In the genomic region with DNA sequence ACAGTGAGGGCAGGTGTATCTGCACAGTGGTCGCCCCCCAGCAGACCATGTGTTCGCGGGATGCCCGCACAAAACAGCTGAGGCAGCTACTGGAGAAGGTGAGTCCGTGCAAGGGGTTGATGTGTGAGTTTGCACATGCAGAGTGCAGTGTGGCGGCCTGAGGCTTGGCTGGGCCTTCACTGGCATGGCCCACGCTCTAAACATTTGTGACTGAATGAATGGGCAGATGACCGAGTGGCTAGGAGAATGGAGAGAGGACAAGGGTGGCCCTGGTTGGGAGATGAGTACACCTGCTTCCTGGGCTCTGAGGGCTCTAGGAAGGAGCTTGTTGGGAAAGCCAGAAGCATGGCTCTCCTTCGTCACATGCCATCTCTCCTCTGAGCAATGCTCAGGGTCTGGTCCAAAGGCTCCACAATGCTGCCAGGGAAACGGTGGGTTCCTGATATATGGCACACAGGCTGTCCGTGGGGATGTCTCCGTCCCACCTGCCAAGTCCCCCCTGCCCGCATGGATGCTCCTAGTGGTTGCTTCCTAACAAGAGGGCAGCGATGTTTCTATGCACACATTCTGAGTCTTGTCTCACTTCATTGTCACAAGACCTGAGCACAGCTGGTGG, we compare ENCODE assay signal across 20 mouse cellular contexts. TPM values are rescaled to one million over a fixed set of nuclear protein-coding genes. Genes with fewer than 3 reads are reported as not detected.
DNase-seq lines count a peak whose midpoint lies in the region; ATAC-seq and TF ChIP-seq lines count a peak whose summit lies in the region.
"Had no signal": no experiment of that assay in that cellular context is flagged by ENCODE, and none has a peak within 500 bp of the region (broad histone marks: within the 10 kb centered on the region; RNA-seq: fewer than 3 reads in every experiment).

No protein-coding gene starts in this region.

- 0 out of 2 replicates have a peak overlapping the region, but pooled peaks have one; percentile 18 for H3K4me2 ChIP-seq in forebrain, postnatal 0 days (ENCODE audit: low read depth)
- H3K4me2 ChIP-seq in forebrain, embryonic 15.5 days (replicated peaks), result no peak overlapping the region
- H3K4me2 ChIP-seq in hindbrain, embryonic 13.5 days, result peak overlapping the region; percentile 96
- H3K4me2 ChIP-seq in midbrain, embryonic 16.5 days (ENCODE audit: low read length), result peak overlapping the region; percentile 97
- H3K4me2 ChIP-seq in heart, embryonic 12.5 days, result no peak overlapping the region
- H3K4me2 ChIP-seq: forebrain, embryonic 12.5 days; heart, embryonic 15.5 days; limb, embryonic 15.5 days had no signal

- TF ChIP-seq CTCF in forebrain, postnatal 0 days (IDR thresholded peaks at IDR 0.05; ENCODE audit: low read depth), result no peak

- WGBS in forebrain, postnatal 0 days, result 94% methylated on average over 14 of the region's 14 CpGs
- WGBS in forebrain, embryonic 15.5 days, result 86% methylated on average over 14 of the region's 14 CpGs
- 86% methylated on average over 14 of the region's 14 CpGs for WGBS in hindbrain, embryonic 13.5 days
- 93% methylated on average over 14 of the region's 14 CpGs for WGBS in midbrain, embryonic 16.5 days
- WGBS in heart, embryonic 12.5 days, result 85% methylated on average over 14 of the region's 14 CpGs

- H3K4me3 ChIP-seq in forebrain, postnatal 0 days (ENCODE audit: low read depth, low read length), result no peak overlapping the region
- H3K4me3 ChIP-seq in forebrain, embryonic 15.5 days, result no peak overlapping the region
- peak overlapping the region; percentile 73 for H3K4me3 ChIP-seq in hindbrain, embryonic 13.5 days
- H3K4me3 ChIP-seq in midbrain, embryonic 16.5 days (ENCODE audit: low read depth, low read length), result no peak overlapping the region
- no peak overlapping the region for H3K4me3 ChIP-seq in heart, embryonic 12.5 days
- H3K4me3 ChIP-seq: forebrain, embryonic 12.5 days; heart, adult 2 months; heart, embryonic 15.5 days; limb, embryonic 15.5 days had no signal

- no peak overlapping the region for H3K9ac ChIP-seq in forebrain, postnatal 0 days
- H3K9ac ChIP-seq in forebrain, embryonic 15.5 days (replicated peaks), result no peak overlapping the region
- H3K9ac ChIP-seq in hindbrain, embryonic 13.5 days, result peak overlapping the region; percentile 95
- peak overlapping the region; percentile 40 for H3K9ac ChIP-seq in midbrain, embryonic 16.5 days (ENCODE audit: low read depth, low read length)
- H3K9ac ChIP-seq in heart, embryonic 12.5 days, result no peak overlapping the region
- H3K9ac ChIP-seq: forebrain, embryonic 12.5 days; heart, embryonic 15.5 days; limb, embryonic 15.5 days had no signal

- no peak for DNase-seq in forebrain, postnatal 0 days
- peak; percentile 40 for DNase-seq in brain, adult 2 months (ENCODE audit: low read depth, low spot score)
- DNase-seq in gastrocnemius, postnatal 10 days, result no peak
- DNase-seq in adrenal gland, adult 2 months, result no peak
- DNase-seq: B cell, adult 2 months; gastrocnemius, postnatal 25 days; heart, adult 2 months; heart, postnatal 4 days; kidney, adult 11 months; layer of hippocampus, postnatal 36 days; retina, postnatal 1 day; right cerebral cortex, postnatal 4 days had no signal

- peaks cover 5% of the 10 kb centered on the region; the same call in 1 of the 2 replicates for H3K36me3 ChIP-seq in forebrain, postnatal 0 days (ENCODE audit: insufficient read depth)
- no peaks in the 10 kb centered on the region for H3K36me3 ChIP-seq in forebrain, embryonic 15.5 days
- peaks cover 20% of the 10 kb centered on the region for H3K36me3 ChIP-seq in hindbrain, embryonic 13.5 days
- no peaks in the 10 kb centered on the region; the same call in 1 of the 2 replicates for H3K36me3 ChIP-seq in midbrain, embryonic 16.5 days (ENCODE audit: control insufficient read depth, insufficient read depth, low read length)
- no peaks in the 10 kb centered on the region for H3K36me3 ChIP-seq in heart, embryonic 12.5 days
- H3K36me3 ChIP-seq: forebrain, embryonic 12.5 days; heart, embryonic 15.5 days had no signal

- no peaks in the 10 kb centered on the region for H3K27me3 ChIP-seq in forebrain, postnatal 0 days (ENCODE audit: insufficient read depth, low read length)
- H3K27me3 ChIP-seq in forebrain, embryonic 15.5 days, result no peaks in the 10 kb centered on the region
- H3K27me3 ChIP-seq in hindbrain, embryonic 13.5 days, result 0 out of 2 replicates have a peak, but pooled peaks cover 3% of the 10 kb centered on the region
- H3K27me3 ChIP-seq in midbrain, embryonic 16.5 days (ENCODE audit: control insufficient read depth, insufficient read depth, low read depth, low read length), result no peaks in the 10 kb centered on the region
- H3K27me3 ChIP-seq in heart, embryonic 12.5 days (replicated peaks), result peaks cover 76% of the 10 kb centered on the region

- ATAC-seq in forebrain, postnatal 0 days, result no peak
- ATAC-seq in forebrain, embryonic 15.5 days (replicated peaks), result no peak
- ATAC-seq in hindbrain, embryonic 13.5 days (ENCODE audit: low FRiP score), result no peak
- ATAC-seq in midbrain, embryonic 16.5 days, result no peak
- no peak for ATAC-seq in heart, embryonic 12.5 days (ENCODE audit: insufficient number of reproducible peaks, low FRiP score)
- ATAC-seq: lung, postnatal 0 days had no signal

- no peak overlapping the region for H3K27ac ChIP-seq in forebrain, postnatal 0 days (ENCODE audit: low read depth, low read length)
- H3K27ac ChIP-seq in forebrain, embryonic 15.5 days (replicated peaks), result no peak overlapping the region
- H3K27ac ChIP-seq in hindbrain, embryonic 13.5 days, result no peak overlapping the region
- H3K27ac ChIP-seq in midbrain, embryonic 16.5 days (ENCODE audit: low read length), result no peak overlapping the region
- no peak overlapping the region for H3K27ac ChIP-seq in heart, embryonic 12.5 days (ENCODE audit: poor library complexity, severe bottlenecking)
- H3K27ac ChIP-seq: forebrain, embryonic 12.5 days; heart, adult 2 months; heart, embryonic 15.5 days; limb, embryonic 15.5 days had no signal

- no peaks in the 10 kb centered on the region for H3K9me3 ChIP-seq in forebrain, postnatal 0 days (ENCODE audit: low read length)
- no peaks in the 10 kb centered on the region for H3K9me3 ChIP-seq in forebrain, embryonic 15.5 days
- no peaks in the 10 kb centered on the region for H3K9me3 ChIP-seq in hindbrain, embryonic 13.5 days
- H3K9me3 ChIP-seq in midbrain, embryonic 16.5 days (replicated peaks; ENCODE audit: control insufficient read depth, low read length, poor library complexity, severe bottlenecking), result no peaks in the 10 kb centered on the region
- no peaks in the 10 kb centered on the region for H3K9me3 ChIP-seq in heart, embryonic 12.5 days (replicated peaks)
- H3K9me3 ChIP-seq: forebrain, embryonic 12.5 days; heart, embryonic 15.5 days; limb, embryonic 15.5 days had no signal

- H3K4me1 ChIP-seq in forebrain, postnatal 0 days (ENCODE audit: insufficient read depth), result peaks cover 6% of the 10 kb centered on the region
- H3K4me1 ChIP-seq in forebrain, embryonic 15.5 days, result peaks cover 58% of the 10 kb centered on the region
- H3K4me1 ChIP-seq in hindbrain, embryonic 13.5 days (replicated peaks), result peaks cover 91% of the 10 kb centered on the region
- H3K4me1 ChIP-seq in midbrain, embryonic 16.5 days (ENCODE audit: control insufficient read depth, insufficient read depth, low read length), result peaks cover 59% of the 10 kb centered on the region
- H3K4me1 ChIP-seq in heart, embryonic 12.5 days (replicated peaks), result peaks cover 10% of the 10 kb centered on the region

RNA-seq across cellular contexts. Expression of a gene that starts 15.4 kb away (rescaled TPM):
- 277 and 344 TPM in 2 replicates for total RNA-seq in forebrain, postnatal 0 days (2014; rRNA removed)
- 347 and 444 TPM in 2 replicates for polyA plus RNA-seq in forebrain, postnatal 0 days (2015; fragmentation: Nextera tagmentation; extraction: Ambion mirVana)
- polyA plus RNA-seq in forebrain, embryonic 15.5 days (2015; fragmentation: Nextera tagmentation; extraction: Ambion mirVana), result 225 and 234 TPM in 2 replicates
- polyA plus RNA-seq in hindbrain, embryonic 13.5 days (2015; fragmentation: Nextera tagmentation; extraction: Ambion mirVana), result 267 and 274 TPM in 2 replicates
- 340 and 355 TPM in 2 replicates for polyA plus RNA-seq in midbrain, embryonic 16.5 days (2015; fragmentation: Nextera tagmentation; extraction: Ambion mirVana)
- 6.1 and 6.2 TPM in 2 replicates for polyA plus RNA-seq in heart, embryonic 12.5 days (2016; fragmentation: Nextera tagmentation; extraction: Ambion mirVana)
- total RNA-seq in gastrocnemius, postnatal 10 days (2021), result 10 to 100 TPM; 20.6 to 21.8 TPM
- 10 to 100 TPM; 34.9 to 40.4 TPM for total RNA-seq in adrenal gland, adult 2 months (2021)
- 73.8 and 87.2 TPM in 2 replicates for polyA plus RNA-seq in adrenal gland, adult 2 months (2012; rRNA removed)

Comparison
In these comparisons a context has a peak if more than half of its experiments do, and no peak if none do; other contexts are left out.
1. H3K4me2 ChIP-seq: peak in forebrain, postnatal 0 days (single experiment), hindbrain, embryonic 13.5 days (single experiment) and midbrain, embryonic 16.5 days (single experiment); none in forebrain, embryonic 15.5 days (single experiment) and heart, embryonic 12.5 days (single experiment).
2. H3K9ac ChIP-seq: peak in hindbrain, embryonic 13.5 days (single experiment) and midbrain, embryonic 16.5 days (single experiment); none in forebrain, postnatal 0 days (single experiment), forebrain, embryonic 15.5 days (single experiment) and heart, embryonic 12.5 days (single experiment).
3. RNA of a gene that starts 15.4 kb away (polyA plus RNA-seq): 347 to 444 TPM in forebrain, postnatal 0 days, 340 to 355 TPM in midbrain, embryonic 16.5 days, 267 to 274 TPM in hindbrain, embryonic 13.5 days, 225 to 234 TPM in forebrain, embryonic 15.5 days and 73.8 to 87.2 TPM in adrenal gland, adult 2 months; 6.1 to 6.2 TPM in heart, embryonic 12.5 days; every median in the first group is over 10 times any median in the second.